Mouse (Mus musculus): Measurements from ENCODE around the gene Kremen1.

- TF ChIP-seq CTCF (IDR thresholded peaks at IDR 0.05; ENCODE audit: insufficient read depth, low read length) = no peak
- no peak for TF ChIP-seq POLR2A (IDR thresholded peaks at IDR 0.05; ENCODE audit: borderline replicate concordance, extremely low read depth, low read depth, low read length)
These were observed 68.3 kb downstream of the Kremen1 start for GRCm38 (mm10) chr11:5192840-5193575.

Measured in lung, adult 2 months (tissue).